Mouse (Mus musculus) heart, adult 2 months (tissue): ENCODE data around the gene Chchd2. TPM values are rescaled to one million over a fixed set of nuclear protein-coding genes. Genes with fewer than 3 reads are reported as not detected.

Experiments
- DNase-seq, 2 experiments: peaks; one replicate each; pipeline ENCODE4 v3.0.0; 2021
- H3K27ac ChIP-seq: fragments of 200-600 bp; 2 replicates; pipeline ENCODE4 v1.8.1; 2022
- H3K27me3 ChIP-seq: fragments of 200-500 bp; 2 replicates; pipeline ENCODE4 v1.6.1; 2012; ENCODE audit warnings: mild to moderate bottlenecking, low read length, inconsistent platforms, mixed read lengths; ENCODE audit not compliant: control insufficient read depth, insufficient read depth
- H3K36me3 ChIP-seq: fragments of 200-500 bp; 2 replicates; pipeline ENCODE4 v1.6.1; 2012; ENCODE audit warnings: low read length, inconsistent platforms; ENCODE audit not compliant: control insufficient read depth, insufficient read depth
- H3K4me1 ChIP-seq: fragments of 200-500 bp; 2 replicates; pipeline ENCODE4 v1.6.1; 2011; ENCODE audit warnings: low read length; ENCODE audit not compliant: control insufficient read depth, insufficient read depth
- H3K4me3 ChIP-seq: fragments of 200-600 bp; 2 replicates; pipeline ENCODE4 v1.8.1; 2022
- H3K79me2 ChIP-seq: fragments of 200-500 bp; replicated peaks from 2 replicates; pipeline ENCODE4 v1.6.1; 2012; ENCODE audit warnings: mild to moderate bottlenecking, inconsistent platforms, low read length, moderate library complexity, mixed read lengths; ENCODE audit not compliant: control insufficient read depth, insufficient read depth
- H3K9ac ChIP-seq: fragments of 200-500 bp; 2 replicates; pipeline ENCODE4 v1.6.1; 2012; ENCODE audit warnings: low read depth, mild to moderate bottlenecking, control low read depth, inconsistent platforms, low read length, mixed read lengths
- CTCF ChIP-seq: fragments of 200-600 bp; IDR thresholded peaks from 2 replicates; pipeline ENCODE4 v1.8.1; 2022; ENCODE audit warnings: antibody characterized with exemption, mild to moderate bottlenecking, moderate library complexity
- EP300 ChIP-seq: fragments of 200-500 bp; IDR thresholded peaks from 2 replicates; pipeline ENCODE4 v1.6.1; 2011; ENCODE audit warnings: low read depth, low read length, control low read depth; ENCODE audit not compliant: insufficient read depth
- POLR2A ChIP-seq: fragments of 200-500 bp; IDR thresholded peaks from 2 replicates; pipeline ENCODE4 v1.6.1; 2011; ENCODE audit warnings: mild to moderate bottlenecking, low read depth, low read length, control low read depth; ENCODE audit not compliant: insufficient read depth
- WGBS: fragments of 180-500 bp; shearing (Covaris S2); methylation state at CpG from one replicate; pipeline ENCODE4 v1.1.7; 2018; 5-methylcytosine and 5-hydroxymethylcytosine counted together
- intact Hi-C: fragments of 180-260 bp; cut with DNase I; formaldehyde crosslinking; loops from one replicate; pipeline ENCODE4 v1.15.1; 2025
- polyA plus RNA-seq: library from polyadenylated mRNA; depleted of rRNA; stranded (reverse); fragments of >200 nt; gene quantifications from 2 replicates; pipeline ENCODE4 v1.2.3, GENCODE M21; 2012
- total RNA-seq, 2 experiments: library from RNA; stranded (reverse); gene quantifications; 2 replicates each; pipeline ENCODE4 v1.2.3; 2021

The Chchd2 gene
- total and polyA plus RNA-seq, 3 experiments: 988 to 1,153 (median 1,016) TPM

DNA sequence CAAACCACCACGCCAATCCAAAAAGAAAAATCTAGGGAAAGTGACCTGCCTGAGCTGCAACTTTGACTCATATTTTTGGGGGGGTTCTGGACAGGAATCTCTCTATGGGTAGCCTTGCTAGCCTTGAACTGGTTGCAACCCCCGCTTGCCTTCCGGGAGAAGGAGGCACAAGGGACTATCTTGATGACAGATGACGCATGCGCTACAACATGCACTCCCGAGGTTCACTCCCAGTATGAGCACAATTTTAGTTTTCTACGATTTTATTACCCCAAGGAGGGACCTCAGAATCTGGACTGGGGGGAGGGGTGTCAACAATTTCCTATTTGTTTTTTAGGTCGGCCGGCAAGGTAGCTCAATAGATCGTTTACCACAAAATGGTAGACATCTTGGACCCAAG, 999 bp downstream of the Chchd2 start:
- TF ChIP-seq CTCF: no peak
- no peak for TF ChIP-seq EP300
- no peak for TF ChIP-seq POLR2A
- 7% methylated on average over 10 of the region's 10 CpGs for WGBS
- intact Hi-C loops: no loop called here

DNA sequence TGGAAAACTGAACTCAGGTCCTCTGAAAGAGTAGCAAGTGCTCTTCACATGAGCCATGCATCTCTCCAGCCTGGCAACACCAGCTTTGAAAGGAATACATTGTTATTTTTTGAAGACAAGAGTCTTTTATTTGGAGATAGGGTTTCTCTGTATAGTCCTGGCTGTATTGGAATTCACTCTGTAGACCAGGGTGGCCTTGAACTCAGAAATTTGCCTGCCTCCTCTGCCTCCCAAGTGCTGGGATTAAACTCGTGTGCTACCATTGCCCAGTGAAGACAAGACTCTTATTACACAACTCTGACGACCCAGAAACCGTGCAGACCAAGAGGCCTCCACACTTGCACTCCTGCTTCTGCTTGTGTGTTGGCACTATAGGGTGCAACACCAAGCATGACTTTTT, 7.4 kb downstream of the Chchd2 start:
- WGBS: 57% methylated on average over 3 of the region's 3 CpGs

More for the DNA sequence above, 999 bp downstream of the Chchd2 start:
- H3K9ac ChIP-seq: peak overlapping the region; percentile 46
- peak overlapping the region; percentile 99 for H3K4me3 ChIP-seq
- no peak for DNase-seq
- peaks cover 25% of the 10 kb centered on the region for H3K36me3 ChIP-seq
- H3K27ac ChIP-seq: peak overlapping the region; percentile 98
- no peaks in the 10 kb centered on the region; the same call in 1 of the 2 replicates for H3K4me1 ChIP-seq
- peaks cover 7% of the 10 kb centered on the region for H3K79me2 ChIP-seq
- H3K27me3 ChIP-seq: no peaks in the 10 kb centered on the region

DNA sequence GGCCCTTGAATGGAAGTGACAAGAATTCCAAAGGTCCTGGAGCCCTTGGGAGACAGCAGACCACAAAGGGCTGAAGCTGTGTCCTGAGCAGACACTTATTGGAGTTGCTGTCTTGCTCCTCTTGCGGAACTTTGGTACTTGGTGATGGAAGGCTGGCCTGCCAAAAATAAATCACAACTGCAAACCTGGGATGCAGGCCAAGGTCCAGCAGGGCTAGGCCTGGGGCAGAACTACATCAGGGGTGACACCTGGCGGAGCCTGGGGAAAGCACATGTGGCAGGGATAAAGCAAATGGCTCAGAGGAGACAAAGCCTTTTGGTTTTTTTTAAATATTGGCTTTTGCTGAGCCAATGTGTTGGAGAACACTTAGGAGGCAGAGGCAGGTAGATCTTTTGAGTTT, 8.3 kb downstream of the Chchd2 start:
- intact Hi-C loops: loop anchor here (5.0 kb wide), 1 partner anchor 267 kb away; no protein-coding TSS in a partner anchor
- H3K36me3 ChIP-seq: peaks cover 11% of the 10 kb centered on the region
- 21% methylated on average over 2 of the region's 2 CpGs for whole genome bisulfite sequencing
- peak; percentile 86 for TF ChIP-seq CTCF
- TF ChIP-seq EP300: peak; percentile 63; the same call in 1 of the 2 replicates
- no peak for TF ChIP-seq POLR2A
- peak; percentile 78 to 83 for DNase-seq
- H3K9ac ChIP-seq: peak overlapping the region; percentile 57
- peaks cover 7% of the 10 kb centered on the region for H3K4me1 ChIP-seq
- peak overlapping the region; percentile 71 for H3K27ac ChIP-seq
- H3K4me3 ChIP-seq: peak overlapping the region; percentile 29
- no peaks in the 10 kb centered on the region for H3K79me2 ChIP-seq
- no peaks in the 10 kb centered on the region for H3K27me3 ChIP-seq

More for the DNA sequence above, 7.4 kb downstream of the Chchd2 start:
- H3K79me2 ChIP-seq: peaks cover 3% of the 10 kb centered on the region
- no peak for DNase-seq
- H3K27ac ChIP-seq: no peak overlapping the region
- TF ChIP-seq CTCF (no peak), POLR2A (no peak), EP300 (no peak)
- H3K9ac ChIP-seq: no peak overlapping the region
- H3K27me3 ChIP-seq: no peaks in the 10 kb centered on the region
- intact Hi-C loops: loop anchor here (5.0 kb wide), 1 partner anchor 268 kb away; no protein-coding TSS in a partner anchor
- H3K4me1 ChIP-seq: peaks cover 7% of the 10 kb centered on the region
- no peak overlapping the region for H3K4me3 ChIP-seq
- peaks cover 19% of the 10 kb centered on the region for H3K36me3 ChIP-seq

DNA sequence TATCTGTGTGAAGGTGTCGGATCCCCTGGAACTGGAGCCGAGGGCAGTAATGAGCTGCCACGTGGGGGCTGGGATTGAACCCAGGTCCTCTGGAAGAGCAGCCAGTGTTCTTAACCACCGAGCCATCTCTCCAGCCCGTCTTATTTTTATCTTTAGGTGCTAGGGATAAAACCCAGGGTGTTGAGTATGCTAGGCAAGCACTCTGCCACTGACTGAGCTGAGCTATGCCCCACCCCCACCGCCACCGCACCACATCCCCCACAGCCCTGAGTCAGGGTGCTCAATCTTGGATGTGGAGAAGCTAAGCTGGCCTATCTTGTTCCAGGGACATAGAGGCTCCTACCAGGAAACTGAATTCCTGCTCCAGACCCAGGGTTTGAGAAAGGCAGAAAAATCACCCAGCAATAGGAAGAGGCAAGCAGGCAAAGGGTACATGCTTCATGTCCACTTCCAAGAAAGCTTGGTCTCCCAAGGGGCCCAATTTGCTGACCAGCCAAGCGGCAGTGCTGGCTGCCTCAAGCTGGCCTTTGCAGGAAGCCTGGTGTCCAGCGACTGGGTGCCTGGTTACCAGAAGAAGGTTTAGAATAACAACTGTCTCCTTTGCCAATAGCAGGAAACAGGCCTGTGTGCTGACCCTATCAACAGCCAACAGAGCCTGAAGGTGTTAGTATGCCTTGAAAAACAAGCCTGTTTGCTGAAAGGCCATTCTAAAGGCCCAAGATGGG, 9.4 kb downstream of the Chchd2 start:
- 0 out of 2 replicates have a peak, but pooled peaks have one; percentile 13 for TF ChIP-seq EP300
- no peak for TF ChIP-seq CTCF
- Histone ChIP-seq H3K9ac (peak overlapping the region; percentile 14), H3K4me3 (peak overlapping the region; percentile 29), H3K4me1 (peaks cover 7% of the 10 kb centered on the region), H3K27ac (peak overlapping the region; percentile 71), H3K36me3 (peaks cover 6% of the 10 kb centered on the region; the same call in 1 of the 2 replicates), H3K79me2 (no peaks in the 10 kb centered on the region), H3K27me3 (no peaks in the 10 kb centered on the region)
- intact Hi-C loops: loop anchor here (5.0 kb wide), 1 partner anchor 266 kb away; no protein-coding TSS in a partner anchor
- 47% methylated on average over 9 of the region's 9 CpGs for WGBS
- peak; percentile 53 to 71 for DNase-seq

DNA sequence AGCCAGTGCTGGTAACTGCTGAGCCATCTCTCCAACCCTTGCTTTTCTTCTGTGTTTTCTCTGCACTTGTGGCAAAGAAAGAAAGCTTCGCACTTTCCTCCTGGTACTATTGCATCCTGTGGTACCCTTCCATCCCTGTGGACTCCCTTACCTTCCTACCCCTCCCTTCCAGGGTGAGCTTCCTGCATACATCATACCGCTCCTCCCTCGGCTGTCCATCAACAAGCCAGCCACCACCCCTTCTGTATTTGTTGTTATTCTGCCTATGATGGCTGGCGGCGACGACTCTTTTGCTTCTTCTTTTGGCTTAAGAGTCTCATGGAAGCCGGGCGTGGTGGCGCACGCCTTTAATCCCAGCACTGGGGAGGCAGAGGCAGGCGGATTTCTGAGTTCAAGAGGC, 12.2 kb downstream of the Chchd2 start:
- H3K79me2 ChIP-seq: no peaks in the 10 kb centered on the region
- DNase-seq: no peak
- TF ChIP-seq CTCF: no peak
- no peak for TF ChIP-seq EP300
- TF ChIP-seq POLR2A: no peak
- no peak overlapping the region for H3K4me3 ChIP-seq
- intact Hi-C loops: loop anchor here (5.0 kb wide), 1 partner anchor 263 kb away; no protein-coding TSS in a partner anchor
- H3K4me1 ChIP-seq: peaks cover 7% of the 10 kb centered on the region
- no peaks in the 10 kb centered on the region for H3K36me3 ChIP-seq
- H3K27ac ChIP-seq: no peak overlapping the region
- H3K27me3 ChIP-seq: no peaks in the 10 kb centered on the region
- H3K9ac ChIP-seq: no peak overlapping the region
- 75% methylated on average over 11 of the region's 11 CpGs for WGBS

DNA sequence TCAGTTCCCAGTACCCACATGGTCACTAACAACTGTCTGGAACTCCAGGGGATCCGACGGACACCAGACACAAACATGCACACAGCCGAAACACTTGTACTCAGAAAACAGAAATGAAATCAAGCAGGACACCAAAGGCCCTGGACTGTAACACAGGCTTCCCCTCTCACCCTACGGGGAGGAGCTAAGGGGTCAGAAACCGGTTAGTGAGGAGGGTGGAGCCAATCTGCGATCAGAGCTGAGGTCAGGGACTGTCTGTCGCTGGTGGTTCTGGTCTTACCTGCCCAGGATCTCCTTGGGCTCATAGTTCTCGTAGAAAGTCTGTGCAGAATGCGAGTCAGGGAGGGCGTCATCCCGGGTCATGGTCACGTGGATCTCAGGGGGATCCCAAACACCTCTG, 13.3 kb downstream of the Chchd2 start:
- Histone ChIP-seq H3K27me3 (no peaks in the 10 kb centered on the region), H3K4me1 (peaks cover 7% of the 10 kb centered on the region), H3K27ac (no peak overlapping the region), H3K36me3 (no peaks in the 10 kb centered on the region), H3K9ac (no peak overlapping the region), H3K79me2 (no peaks in the 10 kb centered on the region), H3K4me3 (no peak overlapping the region)
- intact Hi-C loops: no loop called here
- no peak for DNase-seq
- TF ChIP-seq EP300 (no peak), POLR2A (no peak), CTCF (no peak)
- WGBS: 79% methylated on average over 12 of the region's 12 CpGs
